Mouse (Mus musculus): ENCODE data around the gene Sct.

GRCm38 (mm10) chr7:141294479-141294878, 15.5 kb upstream of the Sct start:
- TF ChIP-seq MYOG (IDR thresholded peaks at IDR 0.05; ENCODE audit: control insufficient read depth in 1 of 3, insufficient read depth in 1 of 3, insufficient read length in 2 of 3, low read depth in 2 of 3) (no peak), POLR2A (IDR thresholded peaks at IDR 0.05; ENCODE audit: insufficient read length, low read depth) (no peak), REST (IDR thresholded peaks at IDR 0.05; ENCODE audit: insufficient read depth, insufficient read length) (no peak), MAX (IDR thresholded peaks at IDR 0.05; ENCODE audit: low read depth) (no peak), CEBPB (IDR thresholded peaks at IDR 0.05; ENCODE audit: insufficient read depth, poor library complexity, severe bottlenecking) (no peak), USF1 (IDR thresholded peaks at IDR 0.05; ENCODE audit: low read depth) (no peak), E2F4 (IDR thresholded peaks at IDR 0.05; ENCODE audit: insufficient read depth) (no peak)

Measured in myocyte (in vitro differentiated cells).